Comparison of ENCODE assay signal across 8 mouse cellular contexts in the genomic region with DNA sequence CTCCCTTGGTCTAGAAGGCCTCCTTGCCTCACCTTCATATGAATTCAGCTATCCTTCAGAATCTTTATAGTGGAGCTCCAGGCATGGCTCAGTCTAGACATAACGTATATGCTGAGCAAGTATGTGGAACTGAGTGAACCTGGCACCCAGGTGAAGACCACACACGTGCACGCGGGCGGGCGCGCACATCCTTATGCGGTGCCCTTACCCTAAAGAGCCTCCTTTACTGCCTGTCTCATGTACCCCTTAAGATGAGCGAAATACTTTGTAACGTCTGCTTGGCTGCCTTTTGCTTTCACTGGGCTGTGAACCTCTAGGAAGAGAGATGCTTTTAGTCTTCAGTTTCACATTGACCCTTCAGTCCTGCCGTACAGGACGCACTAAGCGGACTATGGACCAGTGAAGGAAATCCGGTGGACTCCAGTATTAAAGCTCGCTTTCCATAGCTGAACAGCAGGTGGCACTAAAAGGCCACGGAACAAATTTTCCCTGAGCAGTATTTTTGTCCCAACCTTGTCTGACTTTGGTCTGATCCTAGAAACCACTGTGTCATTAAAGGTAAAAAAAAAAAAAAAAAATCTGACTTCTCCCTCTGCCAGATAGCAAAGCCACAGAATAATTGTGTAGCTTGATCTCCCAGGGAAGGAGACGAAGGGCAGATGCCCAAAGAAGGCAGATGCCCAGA. TPM values are rescaled to one million over a fixed set of nuclear protein-coding genes. Genes with fewer than 3 reads are reported as not detected.
DNase-seq lines count a peak whose midpoint lies in the region; ATAC-seq and TF ChIP-seq lines count a peak whose summit lies in the region.
"Had no signal": no experiment of that assay in that cellular context is flagged by ENCODE, and none has a peak within 500 bp of the region (broad histone marks: within the 10 kb centered on the region; RNA-seq: fewer than 3 reads in every experiment).

No protein-coding gene starts in this region.

- no peaks in the 10 kb centered on the region for H3K4me1 ChIP-seq in heart, postnatal 0 days (ENCODE audit: control insufficient read depth, insufficient read depth)

- peak; percentile 47 for DNase-seq in ovary, postnatal 36 days (ENCODE audit: low spot score)
- no peak for DNase-seq in ovary, postnatal 10 days (ENCODE audit: low spot score)
- DNase-seq in adrenal gland, adult 18-20 months (ENCODE audit: low spot score in 2 of 2), result peak; percentile 51 to 63
- DNase-seq in cerebellum, postnatal 36 days, result peak; percentile 65 to 74
- peak; percentile 74 for DNase-seq in heart, postnatal 0 days (ENCODE audit: low spot score)
- DNase-seq in left cerebral cortex, postnatal 14 days (ENCODE audit: low spot score in 2 of 2), result peak; percentile 56 to 74
- DNase-seq in retina, adult 2 months (ENCODE audit: low read depth, low spot score), result peak; percentile 51

- TF ChIP-seq EP300 in heart, postnatal 0 days (IDR thresholded peaks at IDR 0.05; ENCODE audit: low read depth), result no peak

- intact Hi-C loops in left cerebral cortex, postnatal 14 days (cut with DNase I), result loop anchor here (2.0 to 5.0 kb wide), 4 partner anchors 39 to 240 kb away; partner anchors contain the start of genes Dnaic1 and Fam219a

- no peak overlapping the region for H3K9ac ChIP-seq in heart, postnatal 0 days (replicated peaks; ENCODE audit: low read depth, low read length)
- H3K9ac ChIP-seq: hindbrain, embryonic 15.5 days had no signal

- H3K27me3 ChIP-seq in heart, postnatal 0 days (ENCODE audit: control insufficient read depth, insufficient read depth, low read length), result no peaks in the 10 kb centered on the region
- H3K27me3 ChIP-seq: hindbrain, embryonic 15.5 days had no signal

- no peak overlapping the region for H3K4me3 ChIP-seq in heart, postnatal 0 days (ENCODE audit: low read depth, low read length)
- H3K4me3 ChIP-seq: hindbrain, embryonic 15.5 days had no signal

- H3K4me2 ChIP-seq in heart, postnatal 0 days (ENCODE audit: low read depth, low read length), result no peak overlapping the region
- H3K4me2 ChIP-seq: hindbrain, embryonic 15.5 days had no signal

- TF ChIP-seq CTCF in heart, postnatal 0 days (IDR thresholded peaks at IDR 0.05; ENCODE audit: low read depth), result peak; percentile 71

- H3K9me3 ChIP-seq in heart, postnatal 0 days (replicated peaks; ENCODE audit: control insufficient read depth, low read length), result no peaks in the 10 kb centered on the region
- H3K9me3 ChIP-seq: hindbrain, embryonic 15.5 days had no signal

- 51% methylated on average over 17 of the region's 17 CpGs for WGBS in heart, postnatal 0 days

- no peak for ATAC-seq in heart, postnatal 0 days (ENCODE audit: insufficient read depth, low read depth)

- no peaks in the 10 kb centered on the region for H3K36me3 ChIP-seq in heart, postnatal 0 days (replicated peaks; ENCODE audit: control insufficient read depth, insufficient read depth, low read length)
- H3K36me3 ChIP-seq: hindbrain, embryonic 15.5 days had no signal

- H3K27ac ChIP-seq in heart, postnatal 0 days (ENCODE audit: low read depth), result no peak overlapping the region
- H3K27ac ChIP-seq: hindbrain, embryonic 15.5 days had no signal

RNA-seq across cellular contexts. Expression of gene Nudt2, which starts 3.6 kb away (rescaled TPM):
- 10 to 100 TPM; 25.6 to 27.0 TPM for total RNA-seq in adrenal gland, adult 18-20 months (2021)
- 10.5 and 37.6 TPM in 2 replicates for total RNA-seq in heart, postnatal 0 days (2014; rRNA removed; ENCODE audit: low replicate concordance)
- 42.0 and 45.9 TPM in 2 replicates for polyA plus RNA-seq in heart, postnatal 0 days (2015; fragmentation: Nextera tagmentation; extraction: Ambion mirVana)
- total RNA-seq in left cerebral cortex, postnatal 14 days (2021), result 10 to 100 TPM; 24.5 to 31.0 TPM

RNA-seq across cellular contexts. Expression of gene Kif24, which starts 3.9 kb away (rescaled TPM):
- under 1 TPM; 0.90 to 0.93 TPM for total RNA-seq in adrenal gland, adult 18-20 months (2021)
- 2.9 and 3.4 TPM in 2 replicates for total RNA-seq in heart, postnatal 0 days (2014; rRNA removed; ENCODE audit: low replicate concordance)
- 1.1 and 1.4 TPM in 2 replicates for polyA plus RNA-seq in heart, postnatal 0 days (2015; fragmentation: Nextera tagmentation; extraction: Ambion mirVana)
- 1 to 10 TPM; 1.4 to 1.5 TPM for total RNA-seq in left cerebral cortex, postnatal 14 days (2021)

RNA-seq across cellular contexts. Expression of gene AI464131, which starts 34.3 kb away (rescaled TPM):
- 10 to 100 TPM; 11.6 to 12.4 TPM for total RNA-seq in adrenal gland, adult 18-20 months (2021)
- 6.3 and 9.3 TPM in 2 replicates for total RNA-seq in heart, postnatal 0 days (2014; rRNA removed; ENCODE audit: low replicate concordance)
- 2.5 and 2.9 TPM in 2 replicates for polyA plus RNA-seq in heart, postnatal 0 days (2015; fragmentation: Nextera tagmentation; extraction: Ambion mirVana)
- total RNA-seq in left cerebral cortex, postnatal 14 days (2021), result 10 to 100 TPM; 42.6 to 44.7 TPM

RNA-seq across cellular contexts. Expression of gene 1110017D15Rik, which starts 48.6 kb away (rescaled TPM):
- 1 to 10 TPM in 1 of 2 experiments, under 1 TPM in 1; 0.60 to 1.1 TPM for total RNA-seq in adrenal gland, adult 18-20 months (2021)
- not detected in 2 replicates for total RNA-seq in heart, postnatal 0 days (2014; rRNA removed; ENCODE audit: low replicate concordance)
- 0.18 and 1.0 TPM in 2 replicates for polyA plus RNA-seq in heart, postnatal 0 days (2015; fragmentation: Nextera tagmentation; extraction: Ambion mirVana)
- total RNA-seq in left cerebral cortex, postnatal 14 days (2021), result 1 to 10 TPM; 8.7 TPM
